Mouse (Mus musculus) urinary bladder, adult 2 months (tissue): ENCODE data around the gene Spin1. TPM values are rescaled to one million over a fixed set of nuclear protein-coding genes. Genes with fewer than 3 reads are reported as not detected.
"Not testable (repeated sequence)": the region's sequence is repeated elsewhere in the genome, so short reads cannot be mapped to it uniquely, and the experiment has no call there.

Experiments used
- DNase-seq: peaks from one replicate; pipeline ENCODE4 v3.0.0; 2022; ENCODE audit warnings: low spot score
- polyA plus RNA-seq: library from polyadenylated mRNA; depleted of rRNA; stranded (reverse); fragments of >200 nt; gene quantifications from 2 replicates; pipeline ENCODE4 v1.2.3, GENCODE M21; 2012

Gene Spin1
- polyA plus RNA-seq, 1 experiment: 41.5 TPM

GRCm38 (mm10) chr13:51094323-51095195 lies 6.1 kb upstream of the Spin1 start:
- DNase-seq: no peak

DNA sequence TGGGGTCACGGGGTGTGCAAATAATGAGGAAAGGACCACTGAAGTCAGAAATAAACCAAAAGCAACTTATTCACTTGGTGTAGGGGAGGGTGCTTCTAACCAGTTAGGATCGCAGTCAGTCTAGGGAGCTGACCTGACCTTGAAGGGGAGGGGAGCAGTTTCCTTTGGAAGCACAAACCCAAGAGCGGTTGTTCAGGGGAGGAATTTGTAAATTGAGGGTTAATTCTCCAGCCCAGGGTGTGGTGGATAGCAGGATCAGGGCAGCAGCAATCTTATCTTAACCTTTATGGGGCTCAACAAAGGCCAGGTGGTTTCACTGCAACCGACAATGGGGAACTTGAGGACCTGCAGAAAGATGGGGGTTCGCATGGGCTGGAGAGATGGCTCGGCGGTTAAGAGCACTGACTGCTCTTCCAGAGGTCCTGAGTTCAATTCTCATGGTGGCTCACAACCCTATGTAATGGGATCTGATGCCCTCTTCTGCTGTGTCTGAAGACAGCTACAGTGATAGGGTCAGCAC lies 5.4 kb upstream of the Spin1 start:
- DNase-seq: no peak

DNA sequence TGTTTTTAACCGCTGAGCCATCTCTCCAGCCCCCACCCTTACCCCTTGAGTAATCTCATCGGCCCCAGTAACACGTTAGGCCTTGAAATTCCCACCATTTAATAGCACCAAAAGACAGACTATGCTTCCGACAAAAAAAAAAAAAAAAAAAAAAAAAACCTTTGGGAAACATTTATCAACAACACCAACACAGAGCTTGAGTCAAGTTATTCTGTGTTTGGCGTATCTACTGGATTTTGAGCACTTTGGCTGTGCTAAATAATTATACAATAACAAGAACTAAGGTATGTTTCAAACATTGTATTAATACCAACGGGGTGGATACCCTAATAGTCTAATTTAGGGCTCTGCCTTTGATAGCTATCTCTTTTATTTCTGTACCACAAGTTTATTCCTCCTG lies 4.0 kb upstream of the Spin1 start:
- DNase-seq: no peak

GRCm38 (mm10) chr13:51099560-51100232 lies 984 bp upstream of the Spin1 start:
- DNase-seq: peak; percentile 23

- peak; percentile 55 for DNase-seq
Measured at GRCm38 (mm10) chr13:51101016-51101776, 516 bp downstream of the Spin1 start.

- no peak for DNase-seq
Measured at GRCm38 (mm10) chr13:51101777-51102132, 1.1 kb downstream of the Spin1 start.

DNA sequence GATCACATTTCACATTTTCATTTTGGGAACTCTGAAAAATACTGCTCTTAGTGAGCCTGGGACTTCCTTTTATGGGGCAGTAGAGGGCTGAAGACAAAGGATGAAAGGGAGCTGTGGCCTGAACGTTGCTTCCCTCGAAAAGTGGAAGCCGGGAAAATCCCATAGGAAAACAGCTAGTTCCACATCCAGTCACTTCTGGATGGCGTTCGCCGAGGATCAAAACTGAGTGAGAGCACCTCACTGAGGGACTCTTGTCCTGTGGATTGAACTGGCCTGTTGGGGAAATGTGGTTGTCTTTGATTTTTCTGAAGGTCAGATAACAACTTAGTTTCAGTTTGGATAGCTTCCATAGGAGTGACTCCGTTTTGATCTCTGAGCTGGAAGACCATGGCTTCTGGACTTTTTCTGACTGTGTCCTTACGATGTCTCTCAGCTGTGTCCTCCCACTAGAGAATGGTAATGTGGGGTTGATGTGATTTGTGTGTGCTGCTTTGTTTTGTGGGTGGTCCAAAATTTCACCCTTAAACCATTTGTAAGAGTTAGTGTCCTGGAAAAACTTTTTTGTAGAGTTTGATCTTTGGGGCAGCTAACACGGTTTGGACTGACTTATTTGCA lies 2.5 kb downstream of the Spin1 start:
- no peak for DNase-seq

DNA sequence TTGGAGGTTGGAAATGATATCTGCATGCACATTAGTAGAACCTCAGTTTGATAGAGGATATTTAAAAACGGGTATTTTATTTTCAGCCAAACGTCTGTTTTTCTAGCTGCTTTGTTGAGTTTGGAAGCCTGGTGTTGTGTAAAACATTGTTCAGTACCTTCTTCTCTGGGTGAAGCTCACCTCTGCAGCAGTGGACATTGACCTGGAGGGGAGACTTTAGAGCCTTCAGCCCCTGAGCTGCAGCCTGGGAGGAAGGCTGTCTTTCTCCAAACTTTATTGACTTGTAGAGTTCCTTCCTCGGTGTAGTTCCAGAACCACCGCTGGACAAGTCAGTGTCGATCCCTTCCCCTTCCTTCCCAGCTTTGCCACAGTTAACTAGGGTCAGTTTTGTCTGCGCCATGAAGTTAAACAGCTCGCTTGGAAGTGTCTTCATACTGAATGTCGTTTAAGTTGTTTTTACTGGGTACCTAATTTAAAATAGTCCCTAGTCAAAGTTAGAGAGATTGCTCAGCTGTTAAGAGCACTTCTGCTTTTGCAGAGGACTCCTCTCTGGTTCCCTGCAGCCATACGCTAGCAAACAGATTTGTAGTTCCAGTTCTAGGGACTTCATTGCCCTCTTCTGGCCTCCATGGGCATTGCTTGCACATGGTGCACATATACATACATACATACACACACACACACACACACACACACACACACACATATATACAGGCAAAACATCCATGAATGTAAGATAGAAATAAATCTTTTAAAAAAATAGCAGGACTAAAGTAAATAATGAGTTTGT lies 3.4 kb downstream of the Spin1 start:
- DNase-seq: no peak

DNA sequence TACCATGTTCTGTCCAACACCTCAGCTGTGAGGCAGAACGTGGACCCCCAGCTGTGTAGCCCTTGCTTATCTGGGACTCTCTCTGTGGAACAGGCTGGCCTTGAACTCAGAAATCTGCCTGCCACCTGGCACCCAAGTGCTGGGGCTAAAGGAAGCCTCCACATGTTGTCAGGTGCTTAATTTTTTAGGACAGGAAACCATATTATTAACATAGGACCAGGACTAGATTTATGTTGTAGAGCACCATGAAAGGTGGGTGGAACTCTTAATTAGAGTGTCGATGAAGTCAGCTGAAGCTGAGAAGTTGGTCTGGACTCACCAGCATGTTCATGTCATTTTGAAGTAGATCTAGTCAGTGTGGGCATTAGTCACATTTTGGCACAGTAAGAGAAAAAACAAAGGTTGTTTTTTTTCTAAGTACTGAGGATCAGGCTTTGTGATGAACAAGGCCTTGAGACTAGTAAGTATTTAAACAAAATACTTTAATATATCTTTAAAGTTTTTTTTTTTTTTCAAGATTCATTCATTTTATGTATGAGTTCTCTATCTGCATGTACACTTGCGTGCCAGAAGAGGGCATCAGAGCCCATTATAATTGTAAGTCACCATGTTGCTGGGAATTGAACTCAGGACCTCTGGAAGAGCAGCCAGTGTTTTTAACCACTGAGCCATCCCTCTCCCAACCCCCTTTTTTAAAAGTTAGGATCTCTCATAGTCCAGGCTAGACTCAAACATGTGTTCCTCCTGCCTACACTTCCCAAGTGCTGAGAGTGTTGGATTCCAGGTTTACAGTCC lies 5.4 kb downstream of the Spin1 start:
- no peak for DNase-seq

DNA sequence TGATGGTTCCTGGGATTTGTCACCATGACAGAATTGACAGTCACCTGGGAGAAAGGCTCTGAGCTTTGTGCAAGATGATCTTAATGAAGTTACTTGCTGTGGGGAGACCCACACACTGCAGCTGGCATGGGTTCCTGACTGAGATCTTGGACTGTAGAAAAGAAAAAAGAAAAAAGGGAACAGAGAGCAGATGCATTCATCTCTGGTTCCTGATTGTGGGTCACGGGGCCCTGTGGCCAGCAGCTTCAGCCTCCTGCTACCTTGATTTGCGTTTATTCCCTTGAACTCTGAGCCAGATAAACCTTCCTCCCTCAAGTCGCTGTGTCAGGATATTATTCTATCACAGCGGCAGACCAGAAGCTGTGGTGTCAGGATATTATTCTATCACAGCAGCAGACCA lies 6.1 kb downstream of the Spin1 start:
- DNase-seq: no peak

DNA sequence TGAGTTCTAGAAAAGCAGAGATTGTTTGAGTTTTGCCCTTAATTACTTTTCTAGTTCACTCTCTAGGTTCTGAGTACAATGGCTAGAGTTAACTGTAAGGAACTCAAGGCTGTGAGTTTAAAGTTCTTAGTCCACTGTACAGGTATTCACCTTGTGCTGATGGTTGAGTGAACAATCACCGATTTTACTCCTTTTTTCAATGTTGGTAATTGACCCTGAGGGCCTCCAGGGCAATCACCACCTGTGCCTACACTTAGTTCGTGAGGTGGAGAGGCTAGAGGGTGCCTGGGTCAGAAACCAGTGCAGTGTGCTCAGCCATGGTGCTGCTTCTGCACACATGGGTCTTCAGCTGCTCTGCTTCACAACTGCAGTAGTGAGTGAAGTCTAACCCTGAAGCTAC lies 8.8 kb downstream of the Spin1 start:
- DNase-seq: no peak

DNA sequence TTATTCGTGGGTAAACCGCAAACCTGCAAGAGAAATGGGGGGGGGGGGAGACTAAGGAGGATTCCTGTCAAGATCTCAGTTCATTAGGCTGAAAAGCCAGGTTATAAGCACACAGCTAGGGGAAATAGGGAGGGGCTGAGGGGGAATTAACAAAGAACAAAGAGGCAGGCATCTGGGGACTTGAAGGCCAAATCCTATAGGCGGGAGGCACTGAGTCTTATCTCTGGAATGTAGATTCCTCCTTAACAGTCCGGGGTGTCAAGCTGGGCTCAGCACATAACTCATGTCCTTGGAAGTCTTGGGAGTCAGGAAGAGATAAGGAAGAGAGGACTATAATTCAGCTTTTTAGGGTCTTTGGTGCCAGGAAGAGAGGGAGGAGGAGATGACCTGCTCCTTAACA lies 13.7 kb downstream of the Spin1 start:
- not testable (repeated sequence) for DNase-seq

GRCm38 (mm10) chr13:51115762-51116161 lies 15.1 kb downstream of the Spin1 start:
- no peak for DNase-seq

DNA sequence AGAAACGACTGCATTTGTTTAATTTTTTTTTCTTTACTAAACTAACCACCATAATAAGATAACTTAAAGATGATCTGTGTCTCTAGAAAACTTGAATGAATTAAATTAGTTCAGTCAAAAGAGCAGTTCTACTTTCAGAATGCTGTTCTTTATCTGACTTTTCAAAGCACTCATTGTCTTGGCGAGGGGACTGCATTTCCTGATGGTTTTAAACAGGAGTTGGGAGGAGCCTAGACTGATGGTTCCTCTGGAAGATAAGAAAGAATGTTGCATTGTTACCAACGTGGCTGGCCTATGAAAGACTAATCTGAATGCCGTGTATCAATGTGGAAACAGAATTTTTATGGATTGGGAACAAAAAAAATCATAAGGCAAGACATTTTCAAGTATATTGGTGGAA lies 20.1 kb downstream of the Spin1 start:
- DNase-seq: no peak

DNA sequence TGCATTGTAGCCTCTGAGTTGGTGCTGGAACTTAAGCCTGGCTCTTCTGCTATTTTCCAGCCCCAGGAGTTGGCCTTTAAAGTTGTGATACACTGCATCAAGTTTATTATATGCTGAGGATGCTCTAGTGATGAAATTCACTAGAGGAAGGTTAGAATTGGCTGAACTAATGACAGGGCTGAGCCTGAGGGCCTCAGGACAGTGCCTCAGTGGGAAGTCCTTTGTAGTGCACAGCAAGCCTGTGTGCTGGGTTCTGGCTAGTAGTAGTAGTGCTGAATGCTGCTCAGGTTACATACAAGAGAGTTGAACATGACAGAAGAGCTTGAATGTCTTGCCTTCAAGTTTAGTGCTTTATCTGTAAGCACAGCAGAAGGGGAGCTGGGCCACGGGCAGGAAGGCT lies 21.3 kb downstream of the Spin1 start:
- no peak for DNase-seq

DNA sequence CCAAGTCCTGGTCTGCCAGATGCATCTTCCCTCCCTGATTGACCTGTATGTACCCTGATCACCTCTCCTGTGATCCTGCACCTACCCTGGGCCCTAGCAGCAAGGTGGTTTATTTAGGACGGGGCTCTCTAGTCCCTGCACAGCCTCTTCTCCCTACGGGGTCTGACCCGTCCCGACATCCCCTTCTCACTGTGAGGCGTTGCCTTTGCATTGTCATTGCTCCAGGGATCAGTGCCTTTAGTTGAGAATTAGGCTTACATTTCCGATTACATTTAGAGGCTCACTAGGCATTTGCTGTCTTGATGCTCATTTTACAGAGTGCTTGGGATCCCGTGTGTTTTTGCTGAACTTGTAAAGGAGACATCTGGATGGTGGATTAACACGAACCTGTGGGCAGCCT lies 22.1 kb downstream of the Spin1 start:
- no peak for DNase-seq

- no peak for DNase-seq
Measured at GRCm38 (mm10) chr13:51125357-51125756, 24.7 kb downstream of the Spin1 start.

DNA sequence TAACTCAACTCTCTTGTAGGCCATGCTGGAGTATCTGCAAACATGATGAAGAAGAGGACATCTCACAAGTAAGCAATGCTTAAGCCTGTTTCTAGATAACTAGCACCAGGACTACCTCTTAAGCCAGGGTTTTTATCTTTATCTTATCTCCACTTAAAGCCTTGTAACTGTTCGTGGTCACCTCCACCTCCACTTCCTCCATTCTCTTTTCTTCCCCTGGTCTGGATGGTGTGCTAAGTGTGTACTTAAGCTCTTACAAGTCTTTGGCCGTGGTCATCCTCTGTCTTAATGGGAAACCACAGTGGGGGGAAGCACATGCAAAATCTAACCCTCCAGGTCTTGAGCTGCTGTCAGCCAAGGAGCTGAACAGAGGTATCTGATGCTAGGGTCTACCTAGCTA lies 27.2 kb downstream of the Spin1 start:
- no peak for DNase-seq

- DNase-seq: no peak
Measured at GRCm38 (mm10) chr13:51128417-51128816, 27.7 kb downstream of the Spin1 start.

DNA sequence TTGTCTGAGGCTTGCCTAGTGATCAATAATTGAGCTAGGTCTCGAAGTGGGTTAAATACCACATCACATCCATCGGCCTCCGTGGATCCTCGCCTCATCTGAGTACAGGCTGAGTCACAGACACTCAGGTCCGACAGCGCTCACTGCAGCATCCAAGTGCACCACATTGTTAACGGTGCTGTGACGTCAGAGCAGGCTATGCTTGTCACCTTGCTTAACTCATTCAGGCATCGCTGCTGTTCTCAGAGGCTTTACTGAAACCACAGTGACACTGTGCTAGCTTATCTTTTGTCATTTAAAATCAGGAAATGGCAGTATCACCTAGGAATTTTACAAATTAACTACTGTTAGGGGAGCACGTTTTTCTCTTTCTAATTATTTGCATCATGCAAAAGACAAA lies 30.5 kb downstream of the Spin1 start:
- no peak for DNase-seq
